Comparison of ENCODE assay signal across 8 mouse cellular contexts in genomic region chr7:109960613-109961154, GRCm38 (mm10). TPM values are rescaled to one million over a fixed set of nuclear protein-coding genes. Genes with fewer than 3 reads are reported as not detected.
A peak's percentile ranks its signal among the peaks of the same experiment; 100 is the strongest.
DNase-seq lines count a peak whose midpoint lies in the region; ATAC-seq and TF ChIP-seq lines count a peak whose summit lies in the region.

No protein-coding gene starts in this region.

- H3K9ac ChIP-seq in heart, embryonic 13.5 days, result peak overlapping the region; percentile 99
- H3K9ac ChIP-seq in forebrain, embryonic 13.5 days, result peak overlapping the region; percentile 96
- H3K9ac ChIP-seq in liver, embryonic 15.5 days, result peak overlapping the region; percentile 88

- ATAC-seq in heart, embryonic 13.5 days (ENCODE audit: extremely low read depth, insufficient number of reproducible peaks, low FRiP score, low TSS enrichment), result no peak
- peak; percentile 86 for ATAC-seq in forebrain, embryonic 13.5 days
- no peak; the same call in 1 of the 2 replicates for ATAC-seq in liver, embryonic 15.5 days (ENCODE audit: insufficient read depth)
- ATAC-seq in inflammation-experienced regulatory T-cells, adult 6 months, result no peak

- no peak for TF ChIP-seq CTCF in E14TG2a.4 (conservative IDR thresholded peaks at IDR 0.05; ENCODE audit: low read length)

- peak overlapping the region; percentile 97 for H3K27ac ChIP-seq in heart, embryonic 13.5 days (replicated peaks)
- peak overlapping the region; percentile 90 for H3K27ac ChIP-seq in forebrain, embryonic 13.5 days
- peak overlapping the region; percentile 81; the same call in 1 of the 2 replicates for H3K27ac ChIP-seq in liver, embryonic 15.5 days (replicated peaks)

- intact Hi-C loops in heart, postnatal 14 days (cut with DNase I), result loop anchor here (10.0 kb wide), 1 partner anchor 166 kb away; no protein-coding TSS in a partner anchor

- 13% methylated on average over 13 of the region's 13 CpGs for WGBS in heart, embryonic 13.5 days
- 7% methylated on average over 13 of the region's 13 CpGs for WGBS in forebrain, embryonic 13.5 days
- WGBS in liver, embryonic 15.5 days (ENCODE audit: insufficient replicate concordance), result 12% methylated on average over 13 of the region's 13 CpGs

- no peak for DNase-seq in heart, postnatal 14 days
- no peak for DNase-seq in gastrocnemius, postnatal 25 days
- DNase-seq in left cerebral cortex, adult 11 months (ENCODE audit: low spot score), result no peak

- H3K4me1 ChIP-seq in heart, embryonic 13.5 days, result peaks cover 43% of the 10 kb centered on the region
- H3K4me1 ChIP-seq in E14TG2a.4 (replicated peaks; ENCODE audit: low read depth, low read length), result peaks cover 29% of the 10 kb centered on the region
- H3K4me1 ChIP-seq in forebrain, embryonic 13.5 days, result peaks cover 37% of the 10 kb centered on the region
- peaks cover 42% of the 10 kb centered on the region for H3K4me1 ChIP-seq in liver, embryonic 15.5 days (replicated peaks)

- H3K27me3 ChIP-seq in heart, embryonic 13.5 days (replicated peaks), result no peaks in the 10 kb centered on the region
- H3K27me3 ChIP-seq in E14TG2a.4 (ENCODE audit: insufficient read depth, low read length), result peaks cover 38% of the 10 kb centered on the region
- no peaks in the 10 kb centered on the region for H3K27me3 ChIP-seq in forebrain, embryonic 13.5 days
- H3K27me3 ChIP-seq in liver, embryonic 15.5 days, result peaks cover 16% of the 10 kb centered on the region; the same call in 1 of the 2 replicates

- H3K9me3 ChIP-seq in heart, embryonic 13.5 days, result no peaks in the 10 kb centered on the region
- H3K9me3 ChIP-seq in E14TG2a.4 (ENCODE audit: low read length), result no peaks in the 10 kb centered on the region
- no peaks in the 10 kb centered on the region for H3K9me3 ChIP-seq in forebrain, embryonic 13.5 days (replicated peaks)
- H3K9me3 ChIP-seq in liver, embryonic 15.5 days (replicated peaks), result no peaks in the 10 kb centered on the region

- peak overlapping the region; percentile 90 for H3K4me3 ChIP-seq in heart, embryonic 13.5 days
- H3K4me3 ChIP-seq in E14TG2a.4 (replicated peaks; ENCODE audit: low read length), result peak overlapping the region; percentile 80
- peak overlapping the region; percentile 83 for H3K4me3 ChIP-seq in forebrain, embryonic 13.5 days
- H3K4me3 ChIP-seq in liver, embryonic 15.5 days (replicated peaks), result peak overlapping the region; percentile 78

- no peaks in the 10 kb centered on the region for H3K36me3 ChIP-seq in heart, embryonic 13.5 days
- no peaks in the 10 kb centered on the region for H3K36me3 ChIP-seq in E14TG2a.4 (ENCODE audit: insufficient read depth, low read length)
- no peaks in the 10 kb centered on the region for H3K36me3 ChIP-seq in forebrain, embryonic 13.5 days (ENCODE audit: poor library complexity, severe bottlenecking)
- no peaks in the 10 kb centered on the region for H3K36me3 ChIP-seq in liver, embryonic 15.5 days (replicated peaks)

- H3K4me2 ChIP-seq in heart, embryonic 13.5 days, result peak overlapping the region; percentile 80
- H3K4me2 ChIP-seq in forebrain, embryonic 13.5 days, result peak overlapping the region; percentile 89
- peak overlapping the region; percentile 89 for H3K4me2 ChIP-seq in liver, embryonic 15.5 days

RNA-seq across cellular contexts. Expression of gene Dennd5a, which starts 0.4 kb away (rescaled TPM):
- polyA plus RNA-seq in heart, embryonic 13.5 days (2015; fragmentation: Nextera tagmentation; extraction: Ambion mirVana), result 30.0 and 34.9 TPM in 2 replicates
- 100 to 1,000 TPM; 151 to 158 TPM for total RNA-seq in heart, postnatal 14 days (2021)
- 47.9 and 49.3 TPM in 2 replicates for polyA plus RNA-seq in forebrain, embryonic 13.5 days (2015; fragmentation: Nextera tagmentation; extraction: Ambion mirVana)
- 7.1 and 7.6 TPM in 2 replicates for polyA plus RNA-seq in liver, embryonic 15.5 days (2015; fragmentation: Nextera tagmentation; extraction: Ambion mirVana)
- polyA plus RNA-seq in inflammation-experienced regulatory T-cells, adult 6 months (2017; shearing (Covaris generic)), result 10 to 100 TPM; 24.7 to 27.5 (median 27.2) TPM
- 10 to 100 TPM; 52.1 to 53.5 TPM for total RNA-seq in gastrocnemius, postnatal 25 days (2021)

RNA-seq across cellular contexts. Expression of gene Tmem41b, which starts 26.0 kb away (rescaled TPM):
- polyA plus RNA-seq in heart, embryonic 13.5 days (2015; fragmentation: Nextera tagmentation; extraction: Ambion mirVana), result 42.6 and 47.7 TPM in 2 replicates
- 10 to 100 TPM; 46.6 to 47.7 TPM for total RNA-seq in heart, postnatal 14 days (2021)
- 69.5 and 71.4 TPM in 2 replicates for polyA plus RNA-seq in forebrain, embryonic 13.5 days (2015; fragmentation: Nextera tagmentation; extraction: Ambion mirVana)
- 25.0 and 27.9 TPM in 2 replicates for polyA plus RNA-seq in liver, embryonic 15.5 days (2015; fragmentation: Nextera tagmentation; extraction: Ambion mirVana)
- polyA plus RNA-seq in inflammation-experienced regulatory T-cells, adult 6 months (2017; shearing (Covaris generic)), result 10 to 100 TPM; 32.8 to 38.3 (median 38.2) TPM
- 10 to 100 TPM; 22.3 to 28.3 TPM for total RNA-seq in gastrocnemius, postnatal 25 days (2021)

RNA-seq across cellular contexts. Expression of gene Ipo7, which starts 57.4 kb away (rescaled TPM):
- 32.9 and 34.5 TPM in 2 replicates for polyA plus RNA-seq in heart, embryonic 13.5 days (2015; fragmentation: Nextera tagmentation; extraction: Ambion mirVana)
- total RNA-seq in heart, postnatal 14 days (2021), result 10 to 100 TPM; 85.3 to 98.7 TPM
- polyA plus RNA-seq in forebrain, embryonic 13.5 days (2015; fragmentation: Nextera tagmentation; extraction: Ambion mirVana), result 45.8 and 51.1 TPM in 2 replicates
- 18.4 and 20.3 TPM in 2 replicates for polyA plus RNA-seq in liver, embryonic 15.5 days (2015; fragmentation: Nextera tagmentation; extraction: Ambion mirVana)
- 10 to 100 TPM; 23.6 to 44.6 (median 26.4) TPM for polyA plus RNA-seq in inflammation-experienced regulatory T-cells, adult 6 months (2017; shearing (Covaris generic))
- total RNA-seq in gastrocnemius, postnatal 25 days (2021), result 10 to 100 TPM; 77.7 to 82.2 TPM
